Mouse (Mus musculus) cerebellum, postnatal 25 days (tissue): Measurements from ENCODE around the gene Tns1.

Experiments used
- DNase-seq, 2 experiments: peaks; one replicate each; pipeline ENCODE4 v3.0.0; 2021; ENCODE audit warnings: mixed read lengths in 2 of 2

Tns1 gene

DNA sequence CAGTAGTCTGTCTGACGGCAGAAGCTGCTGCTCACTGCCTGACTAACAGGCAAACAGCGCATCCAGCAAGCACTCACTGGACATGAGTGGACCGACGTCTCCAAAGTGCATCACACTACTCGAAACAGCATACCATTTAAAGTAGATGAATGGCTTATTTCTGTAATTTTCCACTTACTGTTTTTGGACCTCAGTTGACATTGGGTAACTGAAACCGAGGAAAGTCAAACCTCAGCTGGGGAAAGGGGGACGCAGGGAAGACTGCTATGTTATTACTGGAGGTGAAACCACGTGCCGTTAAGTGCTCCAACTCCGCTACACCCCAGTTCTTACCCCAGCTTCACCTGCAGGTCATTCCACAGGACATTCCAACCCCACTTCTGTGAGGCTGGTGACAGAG is 111.5 kb downstream of the Tns1 start:
- no peak for DNase-seq

DNA sequence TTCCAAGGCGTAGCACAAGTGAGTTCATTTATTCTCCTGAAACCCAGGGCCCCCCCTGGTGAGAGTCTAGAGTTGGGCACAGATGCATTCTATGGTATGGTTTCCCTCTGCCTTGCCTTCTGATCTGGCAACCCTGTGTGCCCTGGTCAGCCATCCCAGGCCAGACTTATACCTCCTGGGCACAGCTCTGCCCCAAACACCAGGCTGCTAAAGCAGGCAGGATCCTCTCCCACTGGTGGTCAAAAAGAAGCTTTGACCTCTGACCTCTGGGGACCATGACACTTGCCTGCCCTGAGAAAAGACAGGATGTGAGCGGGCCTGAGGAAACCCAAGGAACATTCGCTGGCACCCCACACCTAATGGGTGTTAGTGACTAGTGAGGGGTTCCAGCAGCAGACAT is 114.8 kb downstream of the Tns1 start:
- DNase-seq, result no peak

DNA sequence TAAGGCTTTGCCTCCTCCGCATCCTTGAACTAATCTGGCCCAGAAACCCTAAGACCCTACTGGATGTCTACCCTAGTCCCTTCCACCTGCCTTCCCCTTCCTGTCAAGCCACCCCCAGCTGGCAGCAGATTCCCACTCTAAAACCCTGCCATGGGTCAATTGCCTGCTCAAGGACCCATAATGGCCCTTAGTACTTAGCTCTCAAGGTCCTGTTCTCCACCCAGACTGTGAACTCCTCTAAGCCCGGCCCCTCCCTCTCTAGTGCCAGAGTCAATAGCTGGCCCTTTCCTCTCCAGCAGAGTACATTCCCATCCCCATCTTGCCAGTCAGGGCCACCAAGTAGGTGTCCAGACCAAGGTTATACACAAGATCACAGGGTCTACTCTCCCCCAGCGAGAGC is 115.3 kb downstream of the Tns1 start:
- no peak for DNase-seq

DNA sequence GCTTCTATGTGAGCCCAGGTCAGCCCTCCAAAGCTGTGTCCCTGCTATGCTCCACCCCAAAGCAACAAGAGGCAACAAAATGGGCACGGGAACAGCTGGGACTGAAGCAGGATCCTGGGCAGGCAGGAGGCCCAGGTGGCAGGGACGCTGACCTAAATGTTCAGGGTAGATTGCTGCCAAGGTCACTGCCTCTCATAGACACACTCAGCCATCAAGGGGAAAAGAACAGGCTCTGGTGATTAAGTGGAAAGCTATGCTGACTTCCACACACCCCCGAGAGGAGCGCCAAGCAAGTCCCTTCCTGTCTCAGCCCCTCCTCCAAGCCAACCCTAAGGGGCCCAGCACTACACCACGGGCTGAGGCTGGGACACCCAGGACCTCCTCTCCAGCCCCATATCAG is 115.8 kb downstream of the Tns1 start:
- DNase-seq, result peak in 1 of 2 experiments; percentile 18

DNA sequence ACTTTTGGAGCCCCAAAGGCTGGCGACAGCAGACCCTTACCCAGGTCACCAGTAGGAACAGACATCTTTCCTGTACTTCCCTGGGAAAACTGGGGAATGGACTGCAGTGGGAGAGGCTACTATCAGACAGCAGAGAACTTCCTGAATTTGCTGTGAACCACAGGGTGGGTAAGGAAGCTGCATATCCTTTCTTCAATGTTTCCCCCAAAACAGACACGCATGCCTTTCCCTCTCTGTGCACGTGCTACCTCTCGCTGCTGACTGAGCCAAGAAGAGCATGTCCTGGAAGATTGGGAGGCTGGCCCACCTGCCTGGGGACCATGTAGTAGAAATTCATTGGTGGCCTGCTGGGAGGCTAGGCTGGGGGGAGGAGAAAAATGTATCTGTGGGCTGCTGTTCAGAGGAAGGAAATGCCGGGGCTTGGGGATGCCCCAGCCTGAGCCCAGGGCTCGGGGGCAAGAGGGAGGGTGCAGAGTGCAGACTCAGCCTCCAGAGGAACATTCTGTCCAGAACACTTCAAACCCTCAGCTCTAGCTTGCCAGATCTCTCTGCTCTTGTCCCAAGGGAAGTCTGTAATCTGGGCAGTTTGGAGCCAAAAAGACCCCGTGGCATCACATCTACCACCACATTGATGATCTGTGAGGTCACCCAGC is 116.7 kb downstream of the Tns1 start:
- DNase-seq, result no peak

DNA sequence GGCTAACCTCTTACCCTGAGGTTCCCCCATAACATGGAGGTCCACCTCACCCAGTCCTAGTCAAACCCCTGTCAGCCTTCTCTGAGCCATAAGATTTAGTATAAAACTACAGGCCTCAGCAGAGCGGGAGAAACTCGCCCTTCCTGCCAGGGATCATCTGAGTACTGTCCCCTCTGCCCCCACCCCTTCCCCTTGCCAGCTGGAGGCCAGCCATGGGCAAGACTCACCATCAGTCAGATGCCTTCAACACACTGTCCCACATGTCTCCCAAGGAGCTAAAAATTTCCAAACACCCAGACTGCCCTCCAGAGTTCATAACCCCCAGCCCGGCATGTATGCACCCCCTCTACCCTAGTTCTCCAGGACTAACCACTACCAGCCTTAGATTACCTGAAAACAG is 119.2 kb downstream of the Tns1 start:
- DNase-seq, result no peak

DNA sequence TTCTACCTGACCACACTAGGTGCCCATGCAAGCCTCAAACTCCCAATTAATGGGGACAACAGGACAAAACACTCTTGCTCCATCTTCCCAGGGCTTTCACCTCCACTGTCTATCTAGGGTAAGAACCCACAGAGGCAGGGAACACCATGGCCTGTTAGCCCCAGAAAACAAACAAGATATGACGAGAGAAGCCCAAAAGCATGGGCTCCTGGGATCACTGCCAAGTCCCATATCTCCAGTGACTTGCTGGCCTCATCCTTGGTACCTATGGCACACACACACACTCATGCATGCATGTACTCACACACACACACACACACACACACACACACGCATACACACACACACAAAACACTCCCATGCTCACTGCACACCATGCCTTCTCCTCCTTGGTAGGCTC is 120.5 kb downstream of the Tns1 start:
- DNase-seq, result no peak

DNA sequence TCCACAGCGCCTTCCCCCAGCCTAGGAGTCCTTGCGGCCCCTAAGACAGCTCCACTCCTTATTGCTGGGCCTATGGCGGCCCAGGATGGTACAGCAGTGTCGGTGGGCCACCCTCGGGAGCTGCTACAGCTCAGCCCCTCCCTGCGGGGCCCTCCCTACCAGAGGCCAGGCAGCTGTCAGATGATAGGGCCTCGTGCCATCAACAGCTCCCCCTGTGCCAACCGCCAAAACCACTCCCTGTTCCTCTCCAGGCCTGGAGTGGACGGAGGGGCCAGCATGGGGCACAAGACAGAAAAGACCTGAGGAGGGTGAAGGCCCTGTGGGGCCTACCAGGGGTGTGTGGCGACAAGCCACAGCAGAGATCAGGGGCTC is 122.8 kb downstream of the Tns1 start:
- DNase-seq, result no peak

DNA sequence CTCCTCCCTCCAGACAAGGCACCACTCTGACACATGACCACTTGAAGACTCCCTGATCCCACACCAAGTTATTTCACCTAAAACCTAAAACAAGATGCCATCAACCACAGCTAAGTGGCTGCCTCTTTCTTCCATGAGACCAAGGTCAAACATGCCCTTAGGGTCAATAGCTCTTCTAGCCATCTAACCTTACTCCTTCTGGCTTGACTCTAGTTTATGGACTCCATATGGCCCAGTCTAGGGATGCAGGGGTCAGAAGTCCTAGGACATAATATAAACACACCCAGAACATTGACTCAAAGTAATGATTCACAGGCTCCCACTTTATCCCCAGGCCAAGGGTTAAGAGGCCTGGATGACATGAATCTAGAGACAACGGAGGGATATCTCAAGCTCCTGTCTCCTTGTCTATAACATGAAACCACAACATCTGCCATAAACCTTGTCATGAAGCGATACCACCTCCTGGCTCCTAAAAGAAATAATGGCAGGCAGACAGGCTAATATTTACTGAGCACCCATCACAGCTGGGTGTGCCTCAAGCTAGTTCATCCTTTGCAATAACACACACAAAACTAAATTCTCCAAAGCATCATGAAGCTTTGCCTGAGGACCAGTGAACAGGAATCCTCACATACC is 123.3 kb downstream of the Tns1 start:
- no peak for DNase-seq

DNA sequence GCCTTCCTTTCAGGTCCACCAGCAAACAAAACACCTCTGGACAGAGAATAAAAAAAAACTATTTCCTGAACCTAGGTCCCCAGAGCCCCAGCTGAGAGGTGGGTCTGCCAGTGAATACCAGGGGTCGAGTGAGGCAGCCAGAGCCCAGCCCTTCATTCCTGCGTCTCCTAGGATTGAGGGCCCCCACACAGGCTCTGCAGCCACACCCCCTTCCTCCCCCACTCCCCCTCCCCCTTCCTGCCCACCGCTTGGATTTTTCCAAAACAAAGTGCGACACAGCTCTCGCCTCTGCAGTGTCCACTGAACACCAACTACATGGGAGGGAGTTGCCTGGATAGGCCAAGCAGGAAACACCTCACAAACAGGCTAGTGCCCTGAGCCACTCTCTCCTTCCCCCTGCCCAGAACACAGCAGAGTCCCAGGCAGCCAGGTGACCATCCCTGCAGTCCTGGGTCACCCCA is 124.0 kb downstream of the Tns1 start:
- DNase-seq, result no peak

DNA sequence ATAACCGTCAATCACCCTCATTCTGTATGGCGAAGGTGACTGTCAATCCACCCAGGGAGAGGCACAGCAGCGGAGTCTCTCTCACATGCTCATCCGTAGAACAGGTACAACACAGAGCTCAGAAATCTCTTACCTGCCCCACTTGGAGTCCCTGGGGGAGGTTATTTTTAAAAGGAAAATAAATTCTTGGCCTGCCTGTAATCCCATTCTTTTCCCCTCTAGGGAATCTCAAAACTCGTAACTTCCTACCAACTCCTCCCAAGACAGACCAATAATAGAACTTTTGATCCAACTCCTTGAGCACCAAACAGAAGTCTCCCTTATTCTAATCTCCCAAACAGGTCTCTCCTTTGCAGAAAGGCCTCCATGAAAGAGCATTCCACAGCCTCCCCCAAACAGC is 124.7 kb downstream of the Tns1 start:
- no peak for DNase-seq

DNA sequence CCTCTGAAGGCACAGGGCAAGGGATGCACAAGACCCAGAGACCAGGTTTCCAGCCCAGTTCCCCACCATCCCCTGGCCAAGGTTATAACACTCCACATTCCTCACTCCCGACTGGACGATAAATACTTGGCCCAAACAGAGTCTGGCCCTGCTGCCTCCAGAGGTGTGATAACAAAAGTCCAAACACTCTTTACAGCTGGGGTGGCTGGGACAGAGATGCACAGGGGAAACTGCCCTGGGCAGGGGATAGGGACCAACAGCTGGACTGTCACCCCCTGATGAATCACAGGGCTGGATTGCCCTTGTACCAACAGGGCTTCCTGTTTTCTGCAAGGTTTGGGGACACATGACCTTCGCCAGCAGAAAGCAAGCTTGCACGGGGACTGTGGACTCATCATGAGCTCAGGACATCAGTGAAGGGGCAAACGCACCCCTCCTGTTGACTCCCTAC is 125.3 kb downstream of the Tns1 start:
- no peak for DNase-seq

DNA sequence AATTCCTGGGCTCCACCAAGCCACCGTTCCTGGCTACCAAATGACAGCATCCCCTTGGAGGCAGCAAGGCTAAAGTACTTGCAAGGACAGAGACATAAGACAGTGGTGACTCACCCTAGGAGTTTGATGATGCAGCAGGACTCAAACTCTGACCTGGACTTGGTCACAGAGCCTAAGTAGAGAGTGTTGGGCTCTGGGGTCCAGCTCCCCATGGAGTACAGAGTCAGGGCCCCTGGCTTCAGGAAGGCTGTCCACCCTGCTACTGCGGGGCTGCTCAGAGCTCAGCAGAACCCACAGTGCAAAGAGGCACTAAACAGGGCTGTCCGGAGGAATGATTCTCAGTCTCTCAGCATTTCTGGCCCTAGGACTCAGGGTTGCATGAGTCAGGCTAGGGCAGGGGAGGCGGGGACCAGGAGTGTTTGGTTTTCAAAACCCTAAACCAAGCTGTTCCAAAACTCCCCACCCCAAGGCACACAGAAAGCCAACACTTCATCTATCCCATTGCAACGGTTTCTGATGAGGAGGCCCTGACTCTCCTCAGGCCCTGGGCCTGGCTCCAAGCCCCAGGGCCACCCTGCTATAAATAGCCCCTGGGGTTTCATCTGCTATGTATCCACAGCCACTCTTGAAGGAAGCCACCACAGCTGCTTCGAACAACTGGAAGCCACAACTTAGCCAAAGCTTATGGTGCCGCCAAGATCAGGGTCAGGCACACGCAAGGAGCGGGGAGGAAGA is 126.0 kb downstream of the Tns1 start:
- DNase-seq, result no peak

DNA sequence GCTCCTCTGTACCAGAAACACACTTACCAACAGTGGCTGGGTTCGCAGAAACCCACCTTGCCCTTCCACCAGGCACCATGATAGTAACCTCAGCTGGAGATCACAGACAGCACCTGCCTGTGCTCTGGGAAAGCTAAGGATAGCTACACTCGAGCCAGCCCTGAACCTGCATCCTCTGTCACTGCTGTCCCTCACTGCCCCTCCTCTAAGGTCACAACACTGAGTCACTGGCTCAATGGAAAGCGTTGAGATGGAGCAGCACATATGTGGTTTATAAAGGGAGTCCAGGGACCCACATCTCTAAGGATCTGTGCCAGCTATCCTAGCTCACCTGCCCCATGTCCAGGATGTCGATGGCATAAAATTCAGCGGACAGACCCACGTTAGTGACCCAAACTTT is 126.9 kb downstream of the Tns1 start:
- DNase-seq, result no peak

DNA sequence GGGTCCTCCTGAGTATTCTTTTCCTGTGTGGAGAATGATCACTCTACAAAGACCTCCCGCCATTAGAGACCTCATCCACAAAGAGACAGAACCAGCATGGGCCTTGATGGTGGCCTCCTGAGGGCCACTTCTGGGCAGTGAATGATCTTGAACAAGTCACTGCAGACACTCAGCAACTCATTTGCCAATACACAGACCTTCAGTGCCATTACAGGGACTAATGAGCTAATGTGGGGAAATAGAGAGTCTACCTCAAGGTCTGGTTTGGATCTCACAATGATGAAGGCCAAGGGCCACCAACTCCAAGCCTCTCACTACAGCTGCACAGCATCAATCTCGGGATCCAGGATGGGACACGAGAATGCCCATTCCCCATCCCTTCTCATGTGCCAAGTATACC is 127.6 kb downstream of the Tns1 start:
- no peak for DNase-seq

DNA sequence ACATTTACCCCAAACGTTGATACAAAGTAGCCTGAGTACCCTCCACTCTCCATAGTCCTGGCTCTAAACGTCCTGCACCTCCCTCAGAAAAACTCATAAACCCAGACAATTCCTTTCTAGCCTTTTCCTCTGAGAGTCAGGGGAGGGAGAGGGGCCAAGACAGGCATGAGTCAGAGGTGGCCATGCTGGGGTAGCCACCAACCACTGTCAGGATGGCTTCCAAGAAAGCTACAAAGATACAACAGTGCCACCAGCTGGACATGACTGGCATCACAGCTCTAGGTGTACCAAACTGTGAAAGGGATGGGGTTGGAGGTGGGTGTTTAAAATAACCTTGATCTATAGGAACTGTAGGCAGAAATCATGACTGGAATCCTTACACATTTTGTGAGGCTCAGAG is 128.0 kb downstream of the Tns1 start:
- DNase-seq, result peak; percentile 51 to 69

DNA sequence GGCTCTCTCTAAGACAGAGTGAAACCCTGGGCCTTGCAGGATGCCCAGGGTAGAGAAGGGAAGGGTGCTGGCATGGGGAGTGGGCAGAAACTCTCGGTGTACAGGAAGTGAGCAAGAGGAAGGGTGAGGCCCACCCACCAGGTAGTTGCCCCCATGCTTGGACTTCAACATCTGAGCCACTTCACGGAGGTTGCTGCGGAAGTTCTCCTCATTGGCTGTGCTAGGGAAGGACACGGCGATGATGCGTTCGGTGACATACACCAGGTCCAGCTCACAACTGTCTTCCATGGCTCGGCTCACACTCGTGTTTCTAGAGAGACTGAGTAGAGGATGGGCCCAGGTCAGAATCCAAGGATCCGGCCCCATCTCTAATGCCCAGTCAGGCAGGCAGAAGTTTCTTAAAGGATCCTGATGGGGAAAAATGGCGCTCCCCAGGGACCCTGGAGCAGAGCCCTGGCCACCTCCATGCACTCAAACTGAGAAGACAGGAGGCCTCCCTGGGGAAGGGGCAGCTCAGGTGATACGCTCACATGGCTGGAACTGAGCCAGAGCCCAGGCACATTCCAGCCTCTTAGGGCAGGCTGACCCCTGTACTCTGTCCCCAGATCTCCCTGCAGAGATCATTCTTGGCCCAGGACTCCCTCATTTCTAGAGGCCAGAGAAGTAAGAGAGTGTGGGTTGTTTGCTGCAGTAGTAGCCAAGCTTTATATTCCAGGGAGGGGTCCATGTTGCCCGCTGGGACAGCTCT is 129.0 kb downstream of the Tns1 start:
- DNase-seq, result no peak

DNA sequence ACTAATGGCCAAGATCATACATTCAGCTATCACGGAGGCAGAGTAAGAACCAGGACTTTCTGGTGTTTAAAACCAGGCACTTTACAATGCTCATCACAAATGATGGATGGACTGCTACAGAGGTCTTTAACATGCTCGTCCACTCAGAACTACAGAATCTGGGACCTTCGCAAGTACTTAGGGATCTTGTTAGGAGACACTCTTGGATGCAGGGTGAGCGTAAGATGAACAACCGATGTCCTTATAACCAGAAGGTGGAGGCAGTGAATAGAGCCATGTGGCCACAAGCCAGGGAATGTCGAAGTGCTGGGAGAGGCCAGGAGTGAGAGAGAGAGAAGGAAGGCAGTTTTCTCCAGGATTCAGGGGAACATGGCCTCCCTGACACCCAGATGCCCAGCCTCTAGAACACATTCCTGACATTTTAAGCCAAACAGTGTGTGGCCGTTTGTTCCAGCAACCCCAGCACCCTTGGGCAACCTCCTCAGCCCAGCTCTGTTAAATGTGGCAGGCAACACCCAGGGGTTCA is 130.3 kb downstream of the Tns1 start:
- peak in 1 of 2 experiments; percentile 27 for DNase-seq

DNA sequence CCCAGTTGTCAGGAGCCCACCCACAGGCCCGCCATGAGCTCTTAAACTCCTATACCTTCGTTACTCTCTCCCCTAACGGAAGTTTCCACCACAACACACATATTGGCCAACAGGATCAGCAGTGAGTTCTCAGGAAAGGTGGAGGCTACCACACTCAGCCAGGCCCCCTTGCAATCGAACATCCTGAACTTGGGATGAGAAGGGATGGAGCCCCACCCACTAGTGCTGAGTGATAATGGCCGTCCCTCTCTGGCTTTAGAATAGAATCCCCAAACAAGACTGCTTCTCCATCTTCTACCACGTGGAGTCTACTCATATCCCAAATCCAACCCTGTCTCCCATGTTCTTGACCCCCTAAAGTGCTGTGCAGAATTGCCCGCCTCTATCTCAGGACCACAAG is 131.0 kb downstream of the Tns1 start:
- no peak for DNase-seq

DNA sequence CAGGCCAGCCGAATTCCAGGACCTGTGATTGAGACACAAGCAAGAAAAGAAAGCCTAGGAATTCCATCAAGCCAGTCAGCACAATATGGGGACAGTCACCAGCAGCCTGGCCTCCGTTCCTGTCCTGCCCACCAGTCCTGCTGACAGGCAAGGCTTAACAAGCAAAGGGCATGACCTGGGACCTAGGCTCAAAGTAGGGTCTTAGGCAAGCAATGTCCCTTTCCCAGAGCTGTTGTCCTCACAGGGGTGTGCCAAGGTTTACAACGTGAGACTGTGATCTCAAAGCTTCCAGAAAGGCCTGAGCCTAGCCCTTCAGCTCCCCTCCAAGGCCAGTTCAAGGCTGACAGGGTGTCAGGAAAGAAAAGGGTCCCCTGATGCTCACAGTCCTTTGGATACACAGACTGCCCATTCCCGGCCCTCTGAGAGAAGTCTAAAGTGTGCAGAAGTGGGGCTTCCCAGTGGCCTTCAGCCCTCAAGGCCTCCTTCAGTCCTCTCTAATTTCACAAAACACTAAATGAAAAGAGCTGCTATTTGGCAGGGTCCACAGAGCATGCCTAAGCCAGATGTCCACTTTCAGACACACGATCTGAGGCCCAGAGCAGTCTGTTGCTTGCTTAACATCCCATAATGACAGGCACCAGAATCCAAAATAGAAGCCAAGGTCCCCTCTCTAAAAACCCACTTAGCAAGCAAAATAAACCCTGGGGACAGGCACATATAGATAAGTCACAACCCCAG is 131.9 kb downstream of the Tns1 start:
- no peak for DNase-seq

DNA sequence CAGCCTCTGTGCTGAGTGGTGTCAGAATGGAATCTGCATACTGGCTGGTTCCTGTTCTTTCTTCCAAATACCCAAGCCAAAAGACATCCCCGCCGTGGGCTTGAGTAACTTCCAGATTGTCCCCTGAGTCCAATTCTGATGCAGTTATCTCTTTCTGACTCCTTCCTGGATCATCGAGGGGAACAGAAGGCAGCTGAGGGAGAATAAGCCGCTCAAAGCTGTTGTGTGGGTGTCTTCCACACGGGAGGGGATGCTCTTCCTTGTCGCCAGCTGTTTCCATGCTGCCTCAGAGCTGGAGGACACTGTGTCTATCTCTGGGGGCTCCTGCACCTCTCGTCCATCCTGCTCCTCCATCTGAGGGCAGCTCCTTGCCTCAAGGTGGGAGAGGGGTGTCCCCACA is 133.0 kb downstream of the Tns1 start:
- no peak for DNase-seq

DNA sequence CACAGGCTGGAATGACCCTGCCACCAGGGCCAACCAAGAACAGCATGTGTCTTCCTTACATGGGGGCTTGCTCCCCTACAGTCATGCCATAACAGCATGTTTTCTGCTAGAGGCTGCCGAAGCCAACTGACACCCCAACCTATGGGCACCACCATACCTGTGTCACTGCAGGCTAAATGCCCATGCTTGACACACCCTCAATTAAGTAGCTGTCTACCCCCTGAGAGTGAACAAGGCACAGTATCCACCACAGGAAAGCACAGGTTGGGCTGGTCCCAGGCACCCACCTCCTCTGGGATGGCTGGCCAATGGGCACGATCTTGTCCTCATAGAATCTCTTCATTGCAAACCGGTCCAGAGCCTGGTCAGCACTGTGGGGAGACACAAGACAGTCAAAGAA is 134.2 kb downstream of the Tns1 start:
- no peak for DNase-seq
